Mouse (Mus musculus) adrenal gland, postnatal 36 days (tissue): ENCODE results near the gene Arhgap40. TPM values are rescaled to one million over a fixed set of nuclear protein-coding genes. Genes with fewer than 3 reads are reported as not detected.

ENCODE experiments used
- DNase-seq, 2 experiments: peaks; one replicate each; pipeline ENCODE4 v3.0.0; 2021; ENCODE audit warnings: mixed read lengths in 1 of 2
- total RNA-seq, 2 experiments: library from RNA; stranded (reverse); gene quantifications; 2 replicates each; pipeline ENCODE4 v1.2.3; 2021

Gene Arhgap40
- total RNA-seq, 2 experiments from 2014 or later = not detected

DNA sequence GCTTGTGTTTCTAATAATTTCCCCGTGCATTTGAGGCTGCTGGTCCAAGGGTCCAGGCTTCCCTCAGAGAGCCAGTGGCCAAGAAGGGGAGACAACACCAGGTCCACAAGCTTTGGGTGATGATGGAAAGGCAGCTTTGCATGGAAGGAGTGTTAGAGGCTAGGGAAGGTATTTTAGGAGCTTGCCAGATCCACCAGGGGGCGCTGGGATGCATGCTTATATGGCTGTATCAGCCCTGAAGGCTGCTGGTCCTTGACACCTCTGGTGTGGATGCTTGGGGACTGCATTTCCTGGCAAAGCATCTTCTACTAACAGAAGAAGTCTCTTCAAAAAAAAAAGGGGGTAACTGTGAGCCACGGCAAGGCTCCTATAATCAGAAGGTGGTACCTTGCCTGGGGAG lies 37.5 kb downstream of the Arhgap40 start:
- DNase-seq = peak; percentile 85 to 91

DNA sequence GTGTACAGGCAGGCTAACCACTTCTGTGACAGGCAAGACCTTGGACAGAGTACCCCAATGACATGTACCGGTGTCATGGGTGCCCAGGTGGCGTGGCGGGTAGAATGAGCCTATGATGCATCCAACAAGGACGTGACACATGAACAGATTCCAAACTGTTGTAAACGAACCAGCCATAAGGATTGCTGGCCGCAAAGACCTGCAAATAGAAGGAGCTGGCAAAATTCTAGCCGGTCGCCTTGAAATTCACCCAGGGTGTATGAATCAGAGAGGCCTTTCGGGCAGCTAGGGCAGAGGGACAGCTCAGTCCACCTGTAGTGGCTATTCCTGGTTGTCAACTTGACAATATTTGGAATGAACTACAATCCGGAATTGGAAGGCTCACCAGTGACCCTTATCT lies 41.8 kb downstream of the Arhgap40 start:
- DNase-seq = peak; percentile 19 to 42

DNA sequence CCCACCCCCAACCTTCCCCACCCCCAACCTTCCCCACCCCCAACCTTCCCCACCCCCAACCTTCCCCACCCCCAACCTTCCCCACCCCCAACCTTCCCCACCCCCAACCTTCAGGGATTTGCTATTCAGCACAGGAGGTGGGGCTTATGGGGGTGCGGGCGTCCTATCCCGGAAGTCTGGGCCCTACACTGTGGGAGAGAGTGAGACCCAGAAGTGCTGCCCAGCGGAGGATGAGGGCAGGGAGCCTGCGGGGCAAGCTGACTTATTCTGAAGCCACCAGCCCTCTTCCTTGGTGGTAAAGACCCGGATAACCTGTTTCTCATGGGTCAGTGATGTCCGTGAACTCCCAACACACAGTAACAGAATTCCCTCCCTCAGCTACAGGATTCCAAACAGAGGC lies 42.7 kb downstream of the Arhgap40 start:
- peak; percentile 69 to 70 for DNase-seq

DNA sequence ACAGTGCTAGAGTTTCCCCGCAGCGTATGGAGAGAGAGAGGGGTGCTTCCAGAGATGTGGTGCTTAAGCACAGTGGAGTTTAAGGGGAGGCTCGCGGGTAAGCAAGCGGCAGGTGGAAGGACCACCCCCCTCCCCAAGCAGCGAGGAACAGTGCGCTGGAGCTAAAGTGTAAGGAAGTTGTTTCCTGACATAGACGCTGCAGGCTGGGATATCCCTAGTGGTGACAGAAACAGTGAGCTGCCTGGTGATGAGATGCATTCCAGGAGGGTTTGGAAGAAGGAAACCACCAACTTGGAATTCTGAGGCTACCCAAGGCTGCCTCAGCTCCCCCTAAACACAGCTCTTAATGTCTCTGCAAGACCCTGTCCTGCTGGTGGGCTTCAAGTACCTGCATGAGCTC lies 43.2 kb downstream of the Arhgap40 start:
- DNase-seq = no peak

GRCm38 (mm10) chr2:158556225-158556624 lies 43.6 kb downstream of the Arhgap40 start:
- peak; percentile 71 to 77 for DNase-seq

GRCm38 (mm10) chr2:158556750-158557149 lies 44.2 kb downstream of the Arhgap40 start:
- no peak for DNase-seq

GRCm38 (mm10) chr2:158559945-158560344 lies 47.3 kb downstream of the Arhgap40 start:
- DNase-seq = no peak

GRCm38 (mm10) chr2:158560801-158561200 lies 48.2 kb downstream of the Arhgap40 start:
- DNase-seq = no peak

GRCm38 (mm10) chr2:158561371-158562144 lies 49.0 kb downstream of the Arhgap40 start:
- no peak for DNase-seq

DNA sequence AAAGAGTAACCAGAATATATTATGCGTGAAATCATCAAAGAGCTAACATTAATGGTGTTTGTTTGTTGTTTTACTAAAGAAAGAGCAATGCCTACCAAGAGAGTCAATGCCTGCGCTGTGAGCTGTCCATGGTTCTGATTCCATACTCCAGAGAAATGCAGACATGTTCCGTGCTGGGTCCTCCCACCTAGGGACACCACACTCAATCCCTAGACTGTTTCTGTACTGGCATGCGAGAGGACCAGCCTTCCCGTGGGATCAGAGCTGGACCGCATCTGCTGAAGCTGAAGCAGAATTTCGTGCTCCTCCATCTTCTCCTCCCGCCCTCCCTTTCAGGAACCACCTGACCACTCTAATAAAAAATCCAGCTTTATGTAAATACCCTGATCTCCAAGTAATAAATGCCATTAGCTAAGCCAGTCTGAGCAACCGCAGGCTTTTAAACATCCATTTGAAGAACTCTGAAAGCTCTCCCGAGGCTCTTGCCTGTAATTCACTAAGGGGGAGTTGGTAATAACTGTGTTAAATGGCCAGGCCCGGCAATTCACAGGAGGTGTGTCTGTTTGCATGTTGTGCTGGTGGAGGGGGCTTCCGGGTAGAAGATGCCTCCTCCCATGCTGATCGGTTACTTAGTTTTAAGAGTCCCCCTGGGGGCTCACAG lies 58.0 kb downstream of the Arhgap40 start:
- peak; percentile 71 to 80 for DNase-seq

DNA sequence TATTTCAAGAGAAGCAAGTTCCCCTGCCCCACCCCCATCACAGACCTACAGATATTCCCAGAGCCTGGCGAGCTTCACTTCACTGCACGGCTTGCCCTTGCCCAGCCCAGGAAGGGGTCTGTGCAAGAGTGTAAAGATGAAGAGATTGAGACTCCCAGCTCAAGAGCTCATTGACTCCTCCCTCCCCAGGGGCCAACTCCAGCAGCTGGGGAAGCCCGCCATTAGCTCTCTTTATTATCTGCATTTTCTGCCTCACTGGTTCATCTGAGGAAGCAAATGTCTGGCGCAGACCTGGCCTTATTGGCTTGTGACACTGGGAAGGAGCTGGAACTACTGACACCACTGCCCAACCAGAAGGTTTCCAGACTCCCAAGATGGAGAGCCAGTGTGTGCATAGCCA lies 67.4 kb downstream of the Arhgap40 start:
- no peak for DNase-seq

- peak; percentile 66 to 72 for DNase-seq
These were observed 72.2 kb downstream of the Arhgap40 start for GRCm38 (mm10) chr2:158584621-158585358.

DNA sequence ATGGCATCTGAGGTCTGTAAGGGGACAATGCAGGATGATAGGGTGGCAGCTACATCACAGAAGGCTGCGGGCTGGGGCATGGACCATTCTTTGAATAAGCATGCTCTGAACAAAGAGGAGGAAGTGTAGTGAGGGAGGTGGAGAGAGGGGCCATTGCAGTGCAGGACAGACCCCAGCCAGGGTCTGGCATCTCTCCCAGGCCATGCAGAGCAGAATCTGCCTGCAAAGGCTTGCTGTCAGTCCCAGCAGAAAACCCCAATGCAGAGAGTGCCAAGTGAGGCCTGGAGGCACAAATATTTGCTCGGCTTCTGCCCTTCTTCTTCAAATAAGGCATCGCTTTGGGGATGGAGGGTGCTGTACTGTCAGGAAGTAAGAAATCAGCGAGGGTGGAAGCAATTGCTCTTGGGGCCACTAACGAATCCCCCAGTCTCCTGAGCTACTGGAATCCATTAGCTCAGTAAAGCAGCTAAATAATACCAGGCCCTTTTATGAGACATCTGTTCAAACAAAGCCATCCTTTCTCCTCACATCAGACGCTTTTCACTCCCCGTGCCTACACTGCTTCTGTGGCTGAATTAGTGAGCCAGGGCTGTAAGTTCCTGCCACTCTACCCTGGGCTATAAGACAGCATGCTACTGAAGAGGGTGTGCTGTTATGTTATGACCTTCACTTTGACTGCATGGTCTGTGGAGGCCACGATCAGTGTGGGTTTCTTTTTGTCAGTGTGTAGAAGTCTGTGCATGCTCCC lies 76.1 kb downstream of the Arhgap40 start:
- DNase-seq = no peak

- no peak for DNase-seq
These were observed 77.9 kb downstream of the Arhgap40 start for GRCm38 (mm10) chr2:158590495-158590894.

- DNase-seq = no peak
These were observed 78.7 kb downstream of the Arhgap40 start for GRCm38 (mm10) chr2:158591286-158591685.

GRCm38 (mm10) chr2:158593371-158593770 lies 80.8 kb downstream of the Arhgap40 start:
- DNase-seq = no peak

DNA sequence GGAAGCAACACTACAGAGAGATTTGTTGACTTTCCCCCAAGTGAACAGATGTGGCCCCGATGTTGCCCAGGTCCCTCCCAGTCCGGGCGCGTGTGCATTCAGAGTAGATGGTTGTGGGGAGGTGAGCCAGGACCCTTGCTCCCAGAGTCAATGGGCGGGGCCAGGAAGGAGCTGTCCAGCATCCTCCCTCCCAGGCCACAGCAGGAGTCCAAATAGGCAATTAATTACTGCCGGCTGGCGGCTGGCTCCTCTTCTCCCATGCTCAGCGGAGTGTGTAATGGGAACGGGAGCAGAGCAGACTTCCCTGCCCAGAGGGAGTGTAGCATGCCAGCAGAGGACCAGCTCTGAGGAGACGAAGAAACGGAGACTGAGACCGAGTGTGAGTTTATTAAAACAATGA lies 82.5 kb downstream of the Arhgap40 start:
- peak; percentile 14 to 32 for DNase-seq

DNA sequence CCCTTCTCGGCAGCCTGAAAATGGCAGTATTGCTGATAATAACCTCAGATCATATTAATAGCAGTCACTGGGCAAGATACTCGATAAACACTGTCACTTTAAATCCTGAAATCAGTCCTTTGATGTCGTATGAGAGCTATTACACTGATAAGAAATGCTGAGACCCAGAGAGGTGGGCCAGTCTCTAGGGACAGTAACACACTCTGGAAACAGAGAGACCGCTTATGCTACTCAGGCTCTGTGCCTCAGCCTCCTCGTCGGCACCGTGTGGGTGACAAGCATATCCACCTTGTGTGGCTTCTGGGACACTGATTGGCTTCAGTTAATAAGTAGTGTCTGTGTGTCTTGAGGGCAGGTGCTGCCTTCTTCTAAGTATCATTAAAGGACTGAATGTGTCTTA lies 83.0 kb downstream of the Arhgap40 start:
- DNase-seq = no peak

- DNase-seq = no peak
These were observed 84.2 kb downstream of the Arhgap40 start for GRCm38 (mm10) chr2:158596803-158597202.
